Mouse (Mus musculus) heart, adult 8-10 months (tissue): ENCODE data around the gene Man2b1. TPM values are rescaled to one million over a fixed set of nuclear protein-coding genes. Genes with fewer than 3 reads are reported as not detected.
A peak's percentile ranks its signal among the peaks of the same experiment; 100 is the strongest.
"Not testable (repeated sequence)": the region's sequence is repeated elsewhere in the genome, so short reads cannot be mapped to it uniquely, and the experiment has no call there.

Experiments
- DNase-seq: peaks from one replicate; pipeline ENCODE4 v3.0.0; 2022; ENCODE audit warnings: low spot score
- microRNA-seq: library from miRNA; unstranded; fragments of <30 nt; microRNA quantifications from one replicate; pipeline ENCODE4 v1.2.0, GENCODE M21; 2022
- total RNA-seq, 4 experiments: library from RNA; stranded (reverse); gene quantifications; 2 replicates each; pipeline ENCODE4 v1.2.4; 2022

The Man2b1 gene
- total RNA-seq, 4 experiments from 2014 or later, result 21.9 to 36.3 (median 26.3) TPM

- peak; percentile 84 for DNase-seq
Measured at GRCm38 (mm10) chr8:85119052-85119981, 36.2 kb downstream of the Man2b1 start.

- not testable (repeated sequence) for DNase-seq
Measured at GRCm38 (mm10) chr8:85120251-85120650, 37.2 kb downstream of the Man2b1 start.

GRCm38 (mm10) chr8:85122995-85123394 is 39.9 kb downstream of the Man2b1 start, which contains the start of gene Zfp791:
Gene Zfp791, minus strand, starts transcription at chr8:85123095.
- no peak for DNase-seq

GRCm38 (mm10) chr8:85123691-85124090 is 40.6 kb downstream of the Man2b1 start:
- DNase-seq, result no peak

- no peak for DNase-seq
Measured at GRCm38 (mm10) chr8:85132335-85132734, 49.3 kb downstream of the Man2b1 start.

GRCm38 (mm10) chr8:85135690-85136089 is 52.6 kb downstream of the Man2b1 start:
- not testable (repeated sequence) for DNase-seq

GRCm38 (mm10) chr8:85142516-85142915 is 59.4 kb downstream of the Man2b1 start:
- peak; percentile 26 for DNase-seq

Small RNA genes within 50 kb of the gene (microRNA-seq; reads per million reads assigned to microRNA genes)
- gene Gm23388 (0.84 reads per million), gene Mir7070 (1.4 reads per million)

Other genes with a start within 250 kb of the Man2b1 start
- gene Rad23a, start 242.6 kb upstream of the Man2b1 start, total RNA-seq, result 10 to 100 TPM; 82.8 to 92.9 (median 89.3) TPM
- gene Calr, start 236.3 kb upstream of the Man2b1 start, total RNA-seq, result 100 to 1,000 TPM; 330 to 410 (median 343) TPM
- 10 to 100 TPM; 19.9 to 24.6 (median 22.9) TPM for gene Farsa, start 226.3 kb upstream of the Man2b1 start, total RNA-seq
- gene Syce2, start 211.2 kb upstream of the Man2b1 start, total RNA-seq, result 1 to 10 TPM; 2.2 to 5.9 (median 4.1) TPM
- gene Gcdh, start 189.3 kb upstream of the Man2b1 start, total RNA-seq, result 10 to 100 TPM; 77.8 to 99.2 (median 86.0) TPM
- gene Klf1, start 181.3 kb upstream of the Man2b1 start, total RNA-seq, result not detected
- 10 to 100 TPM in 3 of 4 experiments, 1 to 10 TPM in 1; 7.9 to 15.7 (median 12.3) TPM for gene Dnase2a, start 174.7 kb upstream of the Man2b1 start, total RNA-seq
- gene Mast1, start 145.9 kb upstream of the Man2b1 start, total RNA-seq, result under 1 TPM; 0.06 to 0.19 (median 0.13) TPM
- gene Rtbdn, start 136.3 kb upstream of the Man2b1 start, total RNA-seq, result not detected
- gene Gm49661, start 113.8 kb upstream of the Man2b1 start, total RNA-seq, result 1 to 10 TPM in 2 of 4 experiments, not detected in 2; 2.4 to 5.9 TPM
- 100 to 1,000 TPM; 644 to 711 (median 676) TPM for gene Prdx2, start 113.7 kb upstream of the Man2b1 start, total RNA-seq
- 10 to 100 TPM; 41.9 to 61.3 (median 55.0) TPM for gene Rnaseh2a, start 113.5 kb upstream of the Man2b1 start, total RNA-seq
- 10 to 100 TPM; 17.8 to 32.3 (median 23.9) TPM for gene Junb, start 104.6 kb upstream of the Man2b1 start, total RNA-seq
- gene Hook2, start 92.7 kb upstream of the Man2b1 start, total RNA-seq, result 1 to 10 TPM; 1.9 to 3.5 (median 2.7) TPM
- not detected for gene Best2, start 68.7 kb upstream of the Man2b1 start, total RNA-seq
- 10 to 100 TPM; 63.5 to 72.5 (median 65.4) TPM for gene Asna1, start 58.0 kb upstream of the Man2b1 start, total RNA-seq
- gene Trir, start 56.4 kb upstream of the Man2b1 start, total RNA-seq, result 10 to 100 TPM; 76.6 to 90.6 (median 78.6) TPM
- 10 to 100 TPM; 29.6 to 32.4 (median 30.8) TPM for gene Tnpo2, start 46.4 kb upstream of the Man2b1 start, total RNA-seq
- 1 to 10 TPM; 2.9 to 4.0 (median 3.3) TPM for gene Fbxw9, start 23.2 kb upstream of the Man2b1 start, total RNA-seq
- gene Gm5741, start 15.3 kb upstream of the Man2b1 start, total RNA-seq, result not detected
- 10 to 100 TPM; 32.7 to 36.4 (median 35.5) TPM for gene Dhps, start 11.5 kb upstream of the Man2b1 start, total RNA-seq
- gene Wdr83os, start 2.5 kb upstream of the Man2b1 start, total RNA-seq, result 10 to 100 TPM; 40.8 to 45.3 (median 43.6) TPM
- gene Wdr83, start 2.0 kb upstream of the Man2b1 start, total RNA-seq, result 10 to 100 TPM; 26.6 to 32.4 (median 30.0) TPM
- 1 to 10 TPM; 2.1 to 3.0 (median 2.7) TPM for gene Zfp791, start 39.8 kb downstream of the Man2b1 start, total RNA-seq
- gene Cks1brt, start 68.7 kb downstream of the Man2b1 start, total RNA-seq, result not detected
- not detected for gene Olfr371, start 142.7 kb downstream of the Man2b1 start, total RNA-seq
- 1 to 10 TPM; 5.0 to 7.0 (median 5.3) TPM for gene Orc6, start 216.4 kb downstream of the Man2b1 start, total RNA-seq
- 10 to 100 TPM; 66.9 to 68.9 (median 67.8) TPM for gene Vps35, start 216.5 kb downstream of the Man2b1 start, total RNA-seq